Mouse (Mus musculus) stomach, postnatal 0 days (tissue): ENCODE data around the gene Gm9964. TPM values are rescaled to one million over a fixed set of nuclear protein-coding genes. Genes with fewer than 3 reads are reported as not detected.
A peak's percentile ranks its signal among the peaks of the same experiment; 100 is the strongest.

ENCODE experiments used
- ATAC-seq: fragments of 200-750 bp; cut with Nextera tagmentation; 2 replicates; pipeline ENCODE4 v1.8.0; 2017; ENCODE audit not compliant: low FRiP score, low TSS enrichment
- DNase-seq: peaks from one replicate; pipeline ENCODE4 v3.0.0-alpha.2; 2016; ENCODE audit warnings: low spot score
- H3K27ac ChIP-seq: fragments of 300-500 bp; sonication (generic); replicated peaks from 2 replicates; pipeline ENCODE4 v1.5.1; 2014; ENCODE audit warnings: mild to moderate bottlenecking, control low read depth
- H3K27me3 ChIP-seq: fragments of 300-500 bp; sonication (generic); 2 replicates; pipeline ENCODE4 v1.6.1; 2014; ENCODE audit warnings: low read length; ENCODE audit not compliant: control insufficient read depth, insufficient read depth
- H3K36me3 ChIP-seq: fragments of 300-500 bp; sonication (generic); 2 replicates; pipeline ENCODE4 v1.6.1; 2014; ENCODE audit warnings: low read length, mixed read lengths; ENCODE audit not compliant: control insufficient read depth, insufficient read depth
- H3K4me1 ChIP-seq: fragments of 300-500 bp; sonication (generic); replicated peaks from 2 replicates; pipeline ENCODE4 v1.6.1; 2014; ENCODE audit warnings: antibody characterized with exemption; ENCODE audit not compliant: control insufficient read depth, insufficient read depth
- H3K4me2 ChIP-seq: fragments of 300-500 bp; sonication (generic); replicated peaks from 2 replicates; pipeline ENCODE4 v1.6.1; 2014; ENCODE audit warnings: low read depth, mild to moderate bottlenecking, control low read depth, moderate library complexity
- H3K4me3 ChIP-seq: fragments of 300-500 bp; sonication (generic); 2 replicates; pipeline ENCODE4 v1.5.1; 2014; ENCODE audit warnings: low read depth, low read length, control low read depth
- H3K9ac ChIP-seq: fragments of 300-500 bp; sonication (generic); 2 replicates; pipeline ENCODE4 v1.6.1; 2014; ENCODE audit warnings: mild to moderate bottlenecking, low read length, control low read depth, mixed read lengths
- H3K9me3 ChIP-seq: fragments of 300-500 bp; sonication (generic); 2 replicates; pipeline ENCODE4 v1.6.1; 2016; ENCODE audit warnings: low read length; ENCODE audit not compliant: control insufficient read depth
- CTCF ChIP-seq: IDR thresholded peaks from 2 replicates; pipeline ENCODE4 v1.5.1; 2016; ENCODE audit warnings: antibody characterized with exemption, low read depth, mild to moderate bottlenecking, moderate library complexity
- EP300 ChIP-seq: optimal IDR thresholded peaks from 2 replicates; pipeline ENCODE3; 2016; ENCODE audit warnings: antibody characterized with exemption
- WGBS: fragments of 180-500 bp; shearing (Covaris S2); extraction: QIAGEN DNeasy Blood & Tissue Kit; methylation state at CpG from one replicate; pipeline ENCODE4 v1.1.7; 2014; 5-methylcytosine and 5-hydroxymethylcytosine counted together
- polyA plus RNA-seq: library from polyadenylated mRNA; unstranded; fragments of >200 nt; fragmentation: Nextera tagmentation; extraction: Ambion mirVana; gene quantifications from 2 replicates; pipeline ENCODE4 v1.2.1, GENCODE M21; 2015

The Gm9964 gene
- polyA plus RNA-seq, 1 experiment from 2014 or later: not detected

- no peak overlapping the region for H3K4me2 ChIP-seq
- H3K4me3 ChIP-seq: no peak overlapping the region
- H3K27me3 ChIP-seq: no peaks in the 10 kb centered on the region
- WGBS: 81% methylated on average over 3 of the region's 3 CpGs
- ATAC-seq: no peak
- TF ChIP-seq EP300 (no peak), CTCF (no peak)
- H3K9me3 ChIP-seq: no peaks in the 10 kb centered on the region
- no peak overlapping the region for H3K27ac ChIP-seq
- H3K9ac ChIP-seq: no peak overlapping the region
- H3K36me3 ChIP-seq: no peaks in the 10 kb centered on the region
- DNase-seq: no peak
- H3K4me1 ChIP-seq: no peaks in the 10 kb centered on the region
These were observed 3.7 kb downstream of the Gm9964 start for GRCm38 (mm10) chr11:79293025-79293424.

- no peak for ATAC-seq
- Histone ChIP-seq H3K4me3 (no peak overlapping the region), H3K4me1 (no peaks in the 10 kb centered on the region), H3K4me2 (no peak overlapping the region), H3K9ac (no peak overlapping the region), H3K27ac (no peak overlapping the region), H3K27me3 (no peaks in the 10 kb centered on the region), H3K9me3 (no peaks in the 10 kb centered on the region), H3K36me3 (no peaks in the 10 kb centered on the region)
- TF ChIP-seq CTCF (no peak), EP300 (no peak)
- no peak for DNase-seq
- WGBS: 70% methylated on average over 3 of the region's 3 CpGs
These were observed 4.6 kb downstream of the Gm9964 start for GRCm38 (mm10) chr11:79292130-79292529.

DNA sequence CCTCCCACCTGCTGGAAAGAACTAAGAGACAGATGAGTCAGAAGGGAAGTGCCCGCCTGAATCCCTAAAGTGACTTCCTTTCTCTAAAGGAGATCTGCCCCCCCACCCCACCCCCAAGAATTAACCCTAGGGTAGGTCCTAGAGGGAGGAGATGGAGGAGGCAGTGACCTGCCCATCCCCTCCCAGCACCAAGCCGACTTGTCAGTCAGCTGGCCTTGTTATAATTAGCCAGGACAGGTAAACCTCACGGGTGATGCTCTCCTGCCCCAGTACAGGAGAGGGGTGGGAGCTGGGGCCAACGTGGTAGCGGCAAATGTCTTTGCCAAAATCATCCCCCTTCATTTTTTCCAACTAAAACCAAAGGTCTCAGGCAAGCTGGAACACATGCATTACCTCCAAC, 5.1 kb downstream of the Gm9964 start:
- Histone ChIP-seq H3K27ac (no peak overlapping the region), H3K4me1 (no peaks in the 10 kb centered on the region), H3K9me3 (no peaks in the 10 kb centered on the region), H3K9ac (no peak overlapping the region), H3K36me3 (no peaks in the 10 kb centered on the region), H3K4me3 (no peak overlapping the region), H3K27me3 (no peaks in the 10 kb centered on the region), H3K4me2 (no peak overlapping the region)
- no peak for DNase-seq
- TF ChIP-seq EP300 (no peak), CTCF (no peak)
- 46% methylated on average over 5 of the region's 5 CpGs for WGBS
- ATAC-seq: no peak

DNA sequence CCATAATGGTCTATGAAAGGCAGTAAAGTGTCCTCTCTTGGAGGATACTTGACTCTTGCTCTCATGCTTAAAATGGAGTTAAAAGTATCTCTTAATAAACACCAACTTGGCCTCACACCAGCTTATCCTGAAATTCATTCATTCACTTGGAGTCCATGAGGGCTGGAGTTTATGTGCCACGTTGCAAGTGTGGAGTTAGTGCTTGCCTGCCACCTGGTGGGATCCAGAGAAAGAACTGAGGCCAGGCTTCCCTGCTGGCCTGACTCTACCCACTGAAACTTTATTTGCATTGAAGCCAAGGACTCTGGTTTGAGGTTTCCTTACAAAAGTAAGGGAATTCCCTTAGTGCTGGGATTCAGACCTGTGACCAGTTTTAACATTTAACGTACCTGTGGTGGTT, 6.2 kb downstream of the Gm9964 start:
- Histone ChIP-seq H3K27ac (no peak overlapping the region), H3K9me3 (no peaks in the 10 kb centered on the region), H3K36me3 (no peaks in the 10 kb centered on the region), H3K4me1 (no peaks in the 10 kb centered on the region), H3K4me2 (no peak overlapping the region), H3K27me3 (no peaks in the 10 kb centered on the region), H3K4me3 (no peak overlapping the region), H3K9ac (no peak overlapping the region)
- DNase-seq: peak; percentile 61
- 50% methylated on average over 2 of the region's 2 CpGs for whole genome bisulfite sequencing
- TF ChIP-seq EP300: no peak
- TF ChIP-seq CTCF: peak; percentile 86
- ATAC-seq: peak; percentile 64; the same call in 1 of the 2 replicates

DNA sequence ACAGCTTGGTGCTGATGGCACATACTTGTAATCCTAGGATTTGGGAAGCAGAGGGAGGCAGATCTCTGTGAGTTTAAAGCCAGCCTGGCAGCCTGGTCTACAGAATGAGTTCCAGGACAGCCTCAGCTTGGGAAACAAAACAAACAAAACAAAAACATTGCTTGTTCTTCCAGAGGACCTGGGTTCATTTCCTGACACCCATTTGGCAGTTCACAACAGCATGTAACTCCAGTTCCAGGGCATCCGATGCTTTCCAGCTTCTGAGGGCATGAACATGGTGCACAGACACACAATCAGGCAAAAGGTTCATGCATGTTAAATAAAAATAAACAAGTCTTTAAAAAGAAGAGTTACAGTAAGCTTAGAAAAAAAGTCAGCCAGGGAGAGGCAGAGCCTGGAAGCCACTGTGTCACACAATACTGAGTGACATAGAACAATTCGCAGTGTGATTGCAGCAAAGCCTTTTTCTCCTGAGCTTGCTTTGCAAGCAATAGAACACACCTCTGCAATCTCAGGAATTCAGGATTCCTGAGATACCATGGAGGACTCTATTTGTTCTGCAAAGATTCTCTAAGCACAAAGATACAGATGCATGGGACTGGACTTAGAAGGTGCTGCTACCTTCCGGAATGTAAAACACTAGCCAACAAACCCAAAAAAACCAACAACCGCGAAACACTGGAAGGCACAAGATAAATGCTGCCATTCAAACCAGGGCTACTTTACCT, 7.6 kb downstream of the Gm9964 start:
- no peak for TF ChIP-seq CTCF
- TF ChIP-seq EP300: no peak
- Histone ChIP-seq H3K27ac (no peak overlapping the region), H3K4me2 (no peak overlapping the region), H3K4me1 (no peaks in the 10 kb centered on the region), H3K9ac (no peak overlapping the region), H3K36me3 (no peaks in the 10 kb centered on the region), H3K9me3 (no peaks in the 10 kb centered on the region), H3K27me3 (no peaks in the 10 kb centered on the region), H3K4me3 (no peak overlapping the region)
- WGBS: 73% methylated on average over 5 of the region's 5 CpGs
- ATAC-seq (no peak), DNase-seq (no peak)

DNA sequence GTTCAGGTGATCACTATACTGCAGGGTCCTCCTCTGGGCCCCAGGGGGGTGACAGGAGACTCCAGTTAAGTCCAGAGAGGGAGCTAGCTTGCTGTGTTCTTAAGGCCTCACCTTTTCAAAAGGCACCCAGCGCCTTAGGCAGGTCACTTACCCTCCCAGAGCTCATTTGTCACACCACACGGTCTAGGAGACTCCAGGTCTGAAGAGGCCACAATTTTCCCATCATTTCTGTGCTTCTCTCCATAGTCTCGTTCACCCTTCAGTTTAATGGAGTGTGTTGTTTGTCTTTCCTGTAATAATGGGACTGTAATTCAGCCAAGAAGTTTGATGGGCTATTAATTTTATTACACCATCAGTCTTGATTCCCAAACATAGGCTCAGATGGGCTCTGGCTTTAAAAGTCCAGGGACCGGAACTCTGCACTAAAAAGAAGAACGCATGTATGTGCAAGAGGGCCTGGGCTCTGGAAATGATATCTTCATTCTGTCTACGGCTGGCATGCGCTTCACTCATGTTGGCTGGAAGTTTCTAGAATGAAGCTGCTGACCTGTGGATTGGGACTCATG, 8.3 kb downstream of the Gm9964 start:
- Histone ChIP-seq H3K9ac (no peak overlapping the region), H3K4me1 (no peaks in the 10 kb centered on the region), H3K27me3 (no peaks in the 10 kb centered on the region), H3K4me2 (no peak overlapping the region), H3K9me3 (no peaks in the 10 kb centered on the region), H3K36me3 (no peaks in the 10 kb centered on the region), H3K27ac (no peak overlapping the region), H3K4me3 (no peak overlapping the region)
- TF ChIP-seq CTCF (no peak), EP300 (no peak)
- whole genome bisulfite sequencing: 55% methylated on average over 7 of the region's 7 CpGs
- ATAC-seq: no peak
- no peak for DNase-seq
